Mouse (Mus musculus): Measurements from ENCODE around the gene Dynll2. TPM values are rescaled to one million over a fixed set of nuclear protein-coding genes. Genes with fewer than 3 reads are reported as not detected.

Dynll2 gene
- total RNA-seq, 2 experiments from 2014 or later, result 200 to 233 TPM

Other genes with a start within 250 kb of the Dynll2 start
- gene Supt4a, start 250.0 kb downstream of the Dynll2 start, total RNA-seq (2021), result 10 to 100 TPM; 60.5 to 90.0 TPM
- 1 to 10 TPM; 3.5 to 5.0 TPM for gene Tspoap1, start 227.0 kb downstream of the Dynll2 start, total RNA-seq (2021)
- under 1 TPM in 1 of 2 experiments, not detected in 1; 0.40 TPM for gene Mpo, start 194.0 kb downstream of the Dynll2 start, total RNA-seq (2021)
- gene Lpo, start 159.2 kb downstream of the Dynll2 start, total RNA-seq (2021), result not detected
- gene Mks1, start 134.3 kb downstream of the Dynll2 start, total RNA-seq (2021), result 10 to 100 TPM in 1 of 2 experiments, 1 to 10 TPM in 1; 9.3 to 10.2 TPM
- gene Epx, start 112.0 kb downstream of the Dynll2 start, total RNA-seq (2021), result not detected
- gene Olfr462, start 95.3 kb downstream of the Dynll2 start, total RNA-seq (2021), result not detected
- gene Olfr463, start 90.1 kb downstream of the Dynll2 start, total RNA-seq (2021), result not detected
- not detected for gene Olfr464, start 66.6 kb downstream of the Dynll2 start, total RNA-seq (2021)
- 100 to 1,000 TPM; 212 to 243 TPM for gene Srsf1, start 59.8 kb upstream of the Dynll2 start, total RNA-seq (2021)
- 10 to 100 TPM; 49.3 to 50.9 TPM for gene Vezf1, start 80.7 kb upstream of the Dynll2 start, total RNA-seq (2021)
- 10 to 100 TPM; 46.9 to 53.4 TPM for gene Cuedc1, start 110.5 kb upstream of the Dynll2 start, total RNA-seq (2021)
- gene Mrps23, start 216.9 kb upstream of the Dynll2 start, total RNA-seq (2021), result 100 to 1,000 TPM; 151 to 216 TPM